Mouse (Mus musculus): ENCODE measurements around the gene Zmym3. TPM values are rescaled to one million over a fixed set of nuclear protein-coding genes. Genes with fewer than 3 reads are reported as not detected.
"Not testable (repeated sequence)": the region's sequence is repeated elsewhere in the genome, so short reads cannot be mapped to it uniquely, and the experiment has no call there.

Gene Zmym3
- polyA plus RNA-seq, 1 experiment from 2014 or later, result 29.9 TPM

DNA sequence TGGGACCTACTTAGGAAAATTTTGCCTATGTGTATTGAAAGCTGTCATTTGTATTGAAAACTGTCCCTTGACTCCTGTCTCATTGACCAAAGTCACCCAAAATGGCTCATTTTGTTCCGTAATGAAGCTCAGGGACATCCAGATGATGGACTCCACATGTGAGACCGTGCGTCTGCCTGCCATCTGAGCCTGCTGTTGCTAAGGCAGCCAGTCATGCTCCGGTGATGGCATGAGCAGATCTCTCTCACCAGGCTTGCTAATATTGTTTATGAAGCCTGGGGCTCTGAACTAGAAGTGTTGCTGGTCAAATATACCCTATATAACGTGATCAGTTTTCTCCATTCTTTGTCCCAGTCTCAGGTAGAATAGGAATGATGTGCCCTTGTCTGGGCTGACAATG, 47.7 kb downstream of the Zmym3 start:
- ATAC-seq (ENCODE audit: insufficient number of reproducible peaks, low FRiP score), result no peak
- Histone ChIP-seq H3K27me3 (replicated peaks) (peaks cover 3% of the 10 kb centered on the region; the same call in 1 of the 2 replicates), H3K4me1 (replicated peaks) (no peaks in the 10 kb centered on the region), H3K36me3 (no peaks in the 10 kb centered on the region), H3K9me3 (replicated peaks) (no peaks in the 10 kb centered on the region), H3K4me3 (no peak overlapping the region), H3K9ac (no peak overlapping the region), H3K4me2 (no peak overlapping the region), H3K27ac (ENCODE audit: poor library complexity, severe bottlenecking) (no peak overlapping the region)
- WGBS, result 63% methylated on average over 5 of the region's 5 CpGs

DNA sequence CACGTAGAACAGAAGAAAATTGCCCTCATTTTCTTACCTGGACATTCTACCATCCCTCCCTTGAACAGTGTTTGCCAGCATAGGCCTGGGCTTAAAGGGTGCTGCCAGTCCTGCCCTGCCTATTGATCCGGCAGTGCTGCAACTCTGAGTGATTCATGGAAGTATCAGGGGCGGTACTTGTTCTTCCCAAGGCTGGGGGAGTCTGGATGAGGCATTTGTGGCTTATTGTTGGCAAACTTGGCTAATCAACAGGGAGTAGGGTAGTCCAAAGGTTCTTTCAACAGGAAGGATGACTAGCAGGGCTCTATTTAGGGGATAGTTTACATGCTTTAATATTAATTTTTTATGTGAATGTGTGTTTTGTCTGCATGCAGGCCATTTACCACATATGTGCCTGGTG, 50.1 kb downstream of the Zmym3 start:
- no peak overlapping the region for H3K27ac ChIP-seq (ENCODE audit: poor library complexity, severe bottlenecking)
- WGBS, result 70% methylated on average over 3 of the region's 3 CpGs
- H3K36me3 ChIP-seq, result no peaks in the 10 kb centered on the region
- no peaks in the 10 kb centered on the region; the same call in 1 of the 2 replicates for H3K27me3 ChIP-seq (replicated peaks)
- ATAC-seq (ENCODE audit: insufficient number of reproducible peaks, low FRiP score), result no peak
- no peak overlapping the region for H3K9ac ChIP-seq
- no peak overlapping the region for H3K4me3 ChIP-seq
- H3K4me2 ChIP-seq, result no peak overlapping the region
- H3K4me1 ChIP-seq (replicated peaks), result no peaks in the 10 kb centered on the region
- H3K9me3 ChIP-seq (replicated peaks), result no peaks in the 10 kb centered on the region

DNA sequence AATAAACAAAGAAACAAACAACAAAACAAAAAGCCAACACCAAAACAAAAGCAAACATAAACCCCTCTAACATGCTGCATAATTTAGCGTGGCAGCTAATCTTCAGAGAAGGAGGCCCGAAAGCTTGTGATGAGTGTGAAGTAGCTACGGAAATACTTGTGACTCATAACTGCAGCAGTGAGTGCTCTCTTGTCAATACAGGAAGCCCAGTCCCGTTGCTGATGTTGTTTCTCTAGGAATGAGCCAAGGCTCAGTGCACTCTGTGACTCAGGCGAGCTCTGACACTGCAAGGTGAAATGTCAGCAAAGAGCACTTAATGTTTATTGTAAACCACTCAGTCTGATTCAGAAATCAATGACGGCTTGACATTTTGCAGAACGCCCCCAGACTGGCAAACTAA, 51.6 kb downstream of the Zmym3 start:
- ATAC-seq (ENCODE audit: insufficient number of reproducible peaks, low FRiP score), result no peak
- H3K9me3 ChIP-seq (replicated peaks), result no peaks in the 10 kb centered on the region
- no peak overlapping the region for H3K9ac ChIP-seq
- no peak overlapping the region for H3K4me3 ChIP-seq
- WGBS, result 43% methylated on average over 7 of the region's 7 CpGs
- H3K4me1 ChIP-seq (replicated peaks), result no peaks in the 10 kb centered on the region
- H3K27ac ChIP-seq (ENCODE audit: poor library complexity, severe bottlenecking), result no peak overlapping the region
- no peak overlapping the region for H3K4me2 ChIP-seq
- no peaks in the 10 kb centered on the region for H3K36me3 ChIP-seq
- H3K27me3 ChIP-seq (replicated peaks), result no peaks in the 10 kb centered on the region; the same call in 1 of the 2 replicates

DNA sequence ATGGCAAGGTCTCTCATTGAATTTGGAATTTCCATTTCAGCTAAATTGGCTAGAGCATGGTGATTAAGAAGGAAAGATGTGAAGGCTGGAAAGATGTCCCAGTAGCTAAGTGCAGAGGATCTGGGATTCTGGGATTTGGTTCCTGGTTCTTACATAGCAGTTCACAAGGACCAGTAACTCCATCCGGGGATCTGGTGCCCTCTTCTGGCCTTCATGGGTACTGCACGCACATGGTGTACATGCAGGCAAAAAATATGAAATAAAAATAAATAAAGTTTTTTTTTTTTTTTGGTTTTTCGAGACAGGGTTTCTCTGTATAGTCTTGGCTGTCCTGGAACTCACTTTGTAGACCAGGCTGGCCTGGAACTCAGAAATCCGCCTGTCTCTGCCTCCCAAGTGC, 61.7 kb downstream of the Zmym3 start:
- not testable (repeated sequence) for H3K36me3 ChIP-seq; H3K9me3 ChIP-seq (replicated peaks); H3K4me2 ChIP-seq; H3K4me3 ChIP-seq; H3K27me3 ChIP-seq (replicated peaks); ATAC-seq (ENCODE audit: insufficient number of reproducible peaks, low FRiP score); H3K27ac ChIP-seq (ENCODE audit: poor library complexity, severe bottlenecking); H3K9ac ChIP-seq; H3K4me1 ChIP-seq (replicated peaks)
- 55% methylated on average over 4 of the region's 4 CpGs for WGBS

Other genes starting within 250 kb of the Zmym3 start
- gene Snx12, start 198.3 kb downstream of the Zmym3 start, polyA plus RNA-seq (2016; fragmentation: Nextera tagmentation; extraction: Ambion mirVana), result 47.4 and 49.5 TPM in 2 replicates
- gene Foxo4, start 166.3 kb downstream of the Zmym3 start, polyA plus RNA-seq (2016; fragmentation: Nextera tagmentation; extraction: Ambion mirVana), result 1.4 and 1.7 TPM in 2 replicates
- gene Gm614, start 156.9 kb downstream of the Zmym3 start, polyA plus RNA-seq (2016; fragmentation: Nextera tagmentation; extraction: Ambion mirVana), result not detected in 2 replicates
- 10.7 and 11.8 TPM in 2 replicates for gene Il2rg, start 152.6 kb downstream of the Zmym3 start, polyA plus RNA-seq (2016; fragmentation: Nextera tagmentation; extraction: Ambion mirVana)
- gene Gm20489, start 151.8 kb downstream of the Zmym3 start, polyA plus RNA-seq (2016; fragmentation: Nextera tagmentation; extraction: Ambion mirVana), result not detected in 2 replicates
- 30.5 and 30.7 TPM in 2 replicates for gene Med12, start 146.8 kb downstream of the Zmym3 start, polyA plus RNA-seq (2016; fragmentation: Nextera tagmentation; extraction: Ambion mirVana)
- 2.2 and 2.9 TPM in 2 replicates for gene Nlgn3, start 121.7 kb downstream of the Zmym3 start, polyA plus RNA-seq (2016; fragmentation: Nextera tagmentation; extraction: Ambion mirVana)
- gene Gjb1, start 44.5 kb downstream of the Zmym3 start, polyA plus RNA-seq (2016; fragmentation: Nextera tagmentation; extraction: Ambion mirVana), result 0.13 and 0.66 TPM in 2 replicates
- gene Nono, start 8.5 kb upstream of the Zmym3 start, polyA plus RNA-seq (2016; fragmentation: Nextera tagmentation; extraction: Ambion mirVana), result 290 and 312 TPM in 2 replicates
- gene Itgb1bp2, start 28.2 kb upstream of the Zmym3 start, polyA plus RNA-seq (2016; fragmentation: Nextera tagmentation; extraction: Ambion mirVana), result 52.7 and 54.9 TPM in 2 replicates
- gene Taf1, start 111.9 kb upstream of the Zmym3 start, polyA plus RNA-seq (2016; fragmentation: Nextera tagmentation; extraction: Ambion mirVana), result 12.5 TPM in 2 replicates
- 119 and 127 TPM in 2 replicates for gene Ogt, start 219.2 kb upstream of the Zmym3 start, polyA plus RNA-seq (2016; fragmentation: Nextera tagmentation; extraction: Ambion mirVana)